Mouse (Mus musculus) lung, postnatal 4 days (tissue): ENCODE measurements around the gene Il23r.

ENCODE experiments used
- DNase-seq, 2 experiments: peaks; one replicate each; pipeline ENCODE4 v3.0.0; 2021

The Il23r gene

DNA sequence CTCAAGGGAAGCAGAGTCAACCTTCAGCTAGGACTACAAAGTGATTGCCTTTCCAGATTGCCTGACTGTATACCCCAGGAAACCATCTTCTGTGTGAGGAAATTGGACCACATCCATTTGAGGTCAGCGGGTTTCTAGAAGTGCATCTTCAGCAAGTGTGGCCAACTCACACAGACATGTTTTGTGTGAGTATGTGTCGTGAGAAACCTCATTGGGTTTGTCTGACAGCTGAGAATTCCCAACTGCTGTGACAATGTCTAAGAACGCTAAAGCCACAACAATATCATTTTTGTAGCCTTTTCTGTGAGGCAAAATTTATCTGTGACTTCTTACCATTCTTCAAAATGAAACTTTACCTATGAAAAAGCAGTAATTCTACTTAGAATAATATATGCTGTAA, 59.8 kb downstream of the Il23r start:
- DNase-seq, result no peak

DNA sequence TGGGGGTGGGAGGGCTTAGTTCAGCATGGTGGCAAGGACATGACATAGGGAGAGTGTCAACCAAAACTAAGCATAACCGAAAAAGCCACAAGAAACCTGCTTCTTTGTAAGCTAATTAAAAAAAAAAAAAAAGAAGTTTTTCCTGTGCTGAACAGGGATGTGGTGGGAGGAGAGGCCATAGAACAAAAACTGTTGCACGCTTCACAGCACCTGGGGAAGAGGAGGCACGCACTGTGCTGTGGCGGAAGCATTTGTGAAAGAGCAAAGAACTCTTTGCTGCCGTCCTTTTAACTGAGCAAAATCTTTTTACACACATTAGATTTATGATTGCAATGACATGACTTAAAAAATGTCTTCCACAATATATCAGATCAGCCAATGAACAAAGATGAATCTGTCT, 69.9 kb downstream of the Il23r start:
- DNase-seq, result no peak

DNA sequence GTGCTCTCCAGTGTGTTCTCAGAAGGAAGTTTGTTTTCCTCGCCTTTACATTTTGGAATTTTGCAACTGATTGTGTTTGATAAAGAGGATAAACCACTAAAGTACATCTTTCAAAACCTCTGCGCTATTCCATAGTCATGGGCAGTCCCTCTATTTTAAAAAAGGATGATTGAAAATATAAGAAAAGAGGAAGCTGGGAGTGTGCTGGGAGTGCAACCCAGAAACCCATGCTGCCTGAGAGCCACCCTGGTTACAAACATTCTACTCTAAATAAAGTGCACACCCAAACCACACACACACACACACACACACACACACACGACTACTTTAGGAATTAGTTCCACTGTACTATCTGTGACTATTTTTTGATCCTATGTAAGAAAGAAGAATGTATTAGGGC, 75.1 kb downstream of the Il23r start:
- DNase-seq, result no peak

DNA sequence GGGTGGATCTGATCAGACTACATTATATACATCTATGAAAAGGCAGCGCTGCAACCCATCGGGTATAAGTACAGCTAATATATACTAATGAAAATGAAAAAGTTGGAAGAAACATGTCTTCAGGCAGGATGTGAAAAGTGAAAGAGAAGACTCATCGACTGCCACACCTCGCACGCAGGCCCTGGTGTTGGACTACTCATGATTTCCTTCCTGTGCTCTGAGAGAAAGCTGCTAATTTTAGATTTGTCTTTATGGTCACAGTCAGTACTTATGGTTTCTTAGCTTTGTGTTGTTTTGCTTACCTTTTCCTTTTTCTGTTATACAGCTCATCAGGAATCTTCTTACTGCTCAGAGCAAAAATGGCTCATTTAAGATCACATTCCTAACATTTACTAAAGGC, 76.4 kb downstream of the Il23r start:
- no peak for DNase-seq

DNA sequence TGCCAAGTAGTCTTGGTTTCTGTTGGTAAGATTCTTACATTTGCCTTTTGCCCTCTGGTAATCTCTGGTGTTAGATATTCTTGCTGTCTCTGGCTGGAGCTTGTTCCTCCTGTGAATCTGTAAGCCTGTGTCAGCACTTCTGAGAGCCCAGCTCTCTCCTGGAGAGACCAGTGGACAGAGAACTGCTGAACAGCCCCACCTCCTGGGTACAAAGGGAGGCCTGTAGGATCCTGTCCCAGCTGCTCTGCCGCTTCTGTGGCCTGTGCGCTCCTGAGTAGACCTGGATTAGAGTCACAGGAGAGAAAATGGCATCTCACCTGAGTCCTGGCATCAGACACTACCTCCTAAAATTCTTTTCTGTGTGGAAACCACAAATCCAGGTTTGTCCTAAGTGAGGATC, 78.3 kb downstream of the Il23r start:
- DNase-seq, result no peak

DNA sequence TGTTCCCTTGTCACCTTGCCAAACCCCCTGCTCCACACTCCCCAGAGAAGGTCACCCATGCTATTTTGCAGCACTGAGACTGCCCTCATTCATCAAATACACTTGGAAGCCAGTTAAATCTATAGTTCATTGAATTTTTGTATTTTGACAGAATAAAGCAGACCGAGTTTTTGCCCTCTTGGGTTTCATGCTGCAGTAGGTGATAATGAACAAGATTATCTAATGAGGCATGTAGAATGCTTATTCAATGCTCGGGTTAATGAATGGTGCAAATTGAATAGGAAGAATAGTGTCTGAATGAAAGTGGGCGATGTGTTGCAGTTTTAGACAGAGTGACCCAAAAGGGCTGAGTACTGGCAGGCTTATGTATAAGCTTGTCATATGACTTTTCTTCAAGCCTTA, 86.4 kb downstream of the Il23r start:
- DNase-seq, result no peak

DNA sequence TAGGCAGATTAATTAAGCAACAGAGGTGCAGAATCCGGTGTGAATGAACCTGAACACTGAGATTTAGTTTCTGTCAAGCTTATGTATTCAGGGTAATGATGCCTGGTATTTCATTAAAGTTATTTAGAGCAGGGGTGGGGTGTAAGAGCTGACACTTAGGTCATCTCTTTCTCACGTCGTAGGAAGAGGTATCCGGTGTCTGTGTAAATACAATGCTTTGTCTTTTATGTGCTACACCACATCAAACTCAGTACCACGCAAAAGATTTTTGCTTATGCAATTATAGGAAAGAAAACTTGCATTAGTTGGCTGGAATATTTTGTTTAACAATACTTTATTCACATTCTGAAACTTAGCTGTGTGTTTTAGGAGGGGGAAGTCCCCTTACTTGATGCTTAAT, 92.1 kb downstream of the Il23r start:
- no peak for DNase-seq

DNA sequence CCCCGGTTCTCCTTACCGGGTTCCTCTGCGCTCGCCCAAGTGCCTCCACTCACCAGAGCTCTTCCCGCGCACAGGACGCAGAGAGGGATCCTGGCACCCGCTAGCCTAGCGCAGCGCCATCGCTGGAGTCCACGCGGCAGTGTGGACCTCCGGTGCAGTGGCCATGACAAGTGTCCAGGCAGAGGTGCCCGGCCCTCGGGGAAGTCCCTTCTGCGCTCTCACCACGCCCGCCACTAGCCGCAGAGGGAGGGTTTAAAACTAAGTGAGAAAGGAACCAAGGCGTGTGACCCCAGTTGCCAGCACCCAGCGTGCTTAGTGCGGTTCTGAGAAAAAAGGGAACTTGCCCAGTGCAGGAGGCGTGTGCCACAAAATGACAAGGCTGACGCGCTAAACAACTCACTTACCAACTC, 115.7 kb downstream of the Il23r start, which contains the start of gene Il12rb2:
Gene Il12rb2 (minus strand): TSS at position 207 of the 410 bp plus-strand sequence.
- peak; percentile 39 to 42 for DNase-seq
